Mouse (Mus musculus) stomach, embryonic 16.5 days (tissue): ENCODE measurements around the gene Dcun1d5. TPM values are rescaled to one million over a fixed set of nuclear protein-coding genes. Genes with fewer than 3 reads are reported as not detected.
A peak's percentile ranks its signal among the peaks of the same experiment; 100 is the strongest.
"Not testable (repeated sequence)": the region's sequence is repeated elsewhere in the genome, so short reads cannot be mapped to it uniquely, and the experiment has no call there.

ENCODE experiments used
- ATAC-seq: fragments of 200-750 bp; cut with Nextera tagmentation; 2 replicates; pipeline ENCODE4 v1.8.0; 2017; ENCODE audit warnings: moderate number of reproducible peaks, moderate TSS enrichment; ENCODE audit not compliant: insufficient read depth, low FRiP score
- H3K27ac ChIP-seq: fragments of 300-500 bp; sonication (generic); 2 replicates; pipeline ENCODE4 v1.5.1; 2014; ENCODE audit warnings: low read length
- H3K27me3 ChIP-seq: fragments of 300-500 bp; sonication (generic); 2 replicates; pipeline ENCODE4 v1.6.1; 2014; ENCODE audit warnings: low read length, control low read depth, mixed read lengths; ENCODE audit not compliant: control insufficient read depth, insufficient read depth
- H3K36me3 ChIP-seq: fragments of 300-500 bp; sonication (generic); 2 replicates; pipeline ENCODE4 v1.6.1; 2014; ENCODE audit warnings: low read length; ENCODE audit not compliant: control insufficient read depth, insufficient read depth
- H3K4me1 ChIP-seq: fragments of 300-500 bp; sonication (generic); 2 replicates; pipeline ENCODE4 v1.6.1; 2014; ENCODE audit warnings: low read length, control low read depth, mixed read lengths; ENCODE audit not compliant: control insufficient read depth, insufficient read depth
- H3K4me2 ChIP-seq: fragments of 300-500 bp; sonication (generic); 2 replicates; pipeline ENCODE4 v1.6.1; 2014; ENCODE audit warnings: low read depth, low read length, mixed read lengths
- H3K4me3 ChIP-seq: fragments of 300-500 bp; sonication (generic); replicated peaks from 2 replicates; pipeline ENCODE4 v1.5.1; 2014; ENCODE audit warnings: mild to moderate bottlenecking, low read length
- H3K9ac ChIP-seq: fragments of 300-500 bp; sonication (generic); 2 replicates; pipeline ENCODE4 v1.6.1; 2014; ENCODE audit warnings: low read length
- H3K9me3 ChIP-seq: fragments of 300-500 bp; sonication (generic); replicated peaks from 2 replicates; pipeline ENCODE4 v1.6.1; 2016; ENCODE audit warnings: low read length, control low read depth; ENCODE audit not compliant: control insufficient read depth
- WGBS: fragments of 180-500 bp; shearing (Covaris S2); extraction: QIAGEN DNeasy Blood & Tissue Kit; methylation state at CpG from one replicate; pipeline ENCODE4 v1.1.7; 2014; 5-methylcytosine and 5-hydroxymethylcytosine counted together
- polyA plus RNA-seq: library from polyadenylated mRNA; unstranded; fragments of >200 nt; fragmentation: Nextera tagmentation; extraction: Ambion mirVana; gene quantifications from 2 replicates; pipeline ENCODE4 v1.2.1, GENCODE M21; 2015

Dcun1d5 gene
- polyA plus RNA-seq, 1 experiment from 2014 or later, result 96.5 TPM

GRCm38 (mm10) chr9:7184897-7185291 is 574 bp downstream of the Dcun1d5 start:
- H3K36me3 ChIP-seq, result peaks cover 1% of the 10 kb centered on the region; the same call in 1 of the 2 replicates
- peaks cover 8% of the 10 kb centered on the region for H3K4me1 ChIP-seq
- ATAC-seq, result peak; percentile 78
- H3K27ac ChIP-seq, result peak overlapping the region; percentile 97
- H3K4me2 ChIP-seq, result peak overlapping the region; percentile 88
- peak overlapping the region; percentile 94 for H3K4me3 ChIP-seq
- under 1% methylated on average over 26 of the region's 31 CpGs for WGBS
- no peaks in the 10 kb centered on the region for H3K9me3 ChIP-seq
- peak overlapping the region; percentile 97 for H3K9ac ChIP-seq
- no peaks in the 10 kb centered on the region for H3K27me3 ChIP-seq

- WGBS, result 88% methylated on average over 3 of the region's 3 CpGs
- H3K4me3 ChIP-seq, result not testable (repeated sequence)
Observed at GRCm38 (mm10) chr9:7190694-7191093, 6.4 kb downstream of the Dcun1d5 start.

DNA sequence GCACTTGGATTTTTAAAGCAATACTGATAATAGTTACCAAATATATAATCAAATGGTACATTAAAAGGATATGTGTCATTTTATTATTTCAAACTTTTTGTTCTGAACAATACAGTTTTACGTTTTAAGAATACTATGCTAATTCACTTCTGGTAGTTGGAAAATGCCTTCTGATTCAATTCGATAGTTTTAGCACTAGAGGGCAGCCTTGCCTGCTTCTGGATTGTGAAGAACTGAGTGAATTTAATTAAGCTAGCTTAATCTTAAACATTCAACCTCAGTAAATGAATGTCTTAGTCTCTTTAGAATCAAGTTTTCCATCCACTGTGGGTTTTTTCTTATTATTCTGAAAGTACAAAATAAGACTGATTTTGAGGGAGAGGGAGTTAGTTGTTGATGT is 31.9 kb downstream of the Dcun1d5 start:
- Histone ChIP-seq H3K4me3 (no peak overlapping the region), H3K27me3 (no peaks in the 10 kb centered on the region), H3K4me2 (no peak overlapping the region), H3K9me3 (no peaks in the 10 kb centered on the region), H3K36me3 (peaks cover 5% of the 10 kb centered on the region; the same call in 1 of the 2 replicates), H3K27ac (no peak overlapping the region), H3K4me1 (no peaks in the 10 kb centered on the region), H3K9ac (no peak overlapping the region)
- WGBS, result 48% methylated on average over 2 of the region's 2 CpGs
- ATAC-seq, result no peak

More at GRCm38 (mm10) chr9:7190694-7191093, 6.4 kb downstream of the Dcun1d5 start:
- not testable (repeated sequence) for H3K27ac ChIP-seq, H3K9ac ChIP-seq, ATAC-seq, H3K4me1 ChIP-seq, H3K9me3 ChIP-seq, H3K36me3 ChIP-seq, H3K27me3 ChIP-seq, H3K4me2 ChIP-seq

DNA sequence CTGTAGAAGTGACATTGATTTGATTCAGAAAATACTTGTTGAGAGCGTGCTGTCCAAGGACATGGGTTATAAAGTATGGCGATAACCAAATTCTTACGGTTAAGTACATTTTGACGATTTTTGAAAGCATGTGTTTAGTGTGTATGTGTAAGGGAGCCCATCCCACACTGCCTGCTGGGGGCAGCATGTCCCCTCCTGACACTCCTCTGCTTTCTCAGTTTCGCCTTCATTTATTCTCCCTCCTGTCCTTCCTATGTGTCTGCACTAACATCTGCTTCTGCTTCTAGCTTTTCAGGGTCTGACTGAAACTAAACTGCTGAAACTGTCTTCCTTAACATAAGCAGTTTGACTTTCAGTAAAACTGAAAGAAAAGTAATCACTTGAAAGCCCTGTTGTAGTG is 36.7 kb downstream of the Dcun1d5 start:
- no peak overlapping the region for H3K4me3 ChIP-seq
- no peak overlapping the region for H3K27ac ChIP-seq
- 75% methylated on average over 5 of the region's 5 CpGs for WGBS
- H3K9ac ChIP-seq, result no peak overlapping the region
- no peaks in the 10 kb centered on the region for H3K36me3 ChIP-seq
- H3K9me3 ChIP-seq, result no peaks in the 10 kb centered on the region
- no peak overlapping the region for H3K4me2 ChIP-seq
- no peaks in the 10 kb centered on the region for H3K4me1 ChIP-seq
- H3K27me3 ChIP-seq, result no peaks in the 10 kb centered on the region
- ATAC-seq, result no peak

- no peaks in the 10 kb centered on the region for H3K27me3 ChIP-seq
- no peaks in the 10 kb centered on the region for H3K36me3 ChIP-seq
- no peak overlapping the region for H3K4me3 ChIP-seq
- no peak for ATAC-seq
- no peak overlapping the region for H3K9ac ChIP-seq
- 74% methylated on average over 7 of the region's 7 CpGs for WGBS
- no peaks in the 10 kb centered on the region for H3K9me3 ChIP-seq
- H3K4me2 ChIP-seq, result no peak overlapping the region
- no peaks in the 10 kb centered on the region for H3K4me1 ChIP-seq
- peak overlapping the region; percentile 9; the same call in 1 of the 2 replicates for H3K27ac ChIP-seq
Observed at GRCm38 (mm10) chr9:7221460-7221859, 37.1 kb downstream of the Dcun1d5 start.

- Histone ChIP-seq H3K9ac (no peak overlapping the region), H3K4me1 (no peaks in the 10 kb centered on the region), H3K36me3 (no peaks in the 10 kb centered on the region), H3K4me3 (no peak overlapping the region), H3K27ac (no peak overlapping the region), H3K27me3 (no peaks in the 10 kb centered on the region), H3K4me2 (no peak overlapping the region), H3K9me3 (no peaks in the 10 kb centered on the region)
- 86% methylated on average over 1 of the region's 1 CpGs for WGBS
- no peak for ATAC-seq
Observed at GRCm38 (mm10) chr9:7238619-7239018, 54.3 kb downstream of the Dcun1d5 start.

GRCm38 (mm10) chr9:7239967-7240366 is 55.6 kb downstream of the Dcun1d5 start:
- Histone ChIP-seq H3K4me3 (no peak overlapping the region), H3K9ac (no peak overlapping the region), H3K9me3 (no peaks in the 10 kb centered on the region), H3K27ac (no peak overlapping the region), H3K4me1 (no peaks in the 10 kb centered on the region), H3K36me3 (no peaks in the 10 kb centered on the region), H3K27me3 (no peaks in the 10 kb centered on the region), H3K4me2 (no peak overlapping the region)
- WGBS, result 76% methylated on average over 2 of the region's 2 CpGs
- no peak for ATAC-seq

- Histone ChIP-seq H3K4me3 (no peak overlapping the region), H3K9me3 (no peaks in the 10 kb centered on the region), H3K4me1 (no peaks in the 10 kb centered on the region), H3K27me3 (no peaks in the 10 kb centered on the region), H3K36me3 (no peaks in the 10 kb centered on the region), H3K9ac (no peak overlapping the region), H3K4me2 (no peak overlapping the region), H3K27ac (no peak overlapping the region)
- WGBS, result 62% methylated on average over 1 of the region's 1 CpGs
- no peak for ATAC-seq
Observed at GRCm38 (mm10) chr9:7252797-7253654, 68.7 kb downstream of the Dcun1d5 start.
